Comparison of ENCODE assay signal across 24 mouse cellular contexts in the genomic region with DNA sequence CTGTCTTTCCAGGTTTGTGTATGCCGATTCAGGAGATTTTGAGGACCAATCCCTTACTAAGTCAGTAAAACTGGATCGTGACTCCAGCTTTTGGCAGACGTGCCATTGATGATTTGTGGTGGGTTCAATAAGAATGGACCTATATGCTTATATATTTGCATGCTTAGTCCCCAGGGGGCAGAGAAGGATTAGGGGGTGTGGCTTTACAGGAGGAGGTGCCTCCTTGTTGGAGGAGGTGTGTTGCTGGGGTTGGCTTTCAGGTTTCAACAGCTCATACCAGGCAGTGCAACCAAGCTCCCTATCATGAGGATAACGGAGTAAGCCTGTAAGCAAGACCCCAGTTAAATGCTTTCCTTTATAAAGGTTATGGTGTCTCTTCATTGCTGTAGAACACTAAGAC. TPM values are rescaled to one million over a fixed set of nuclear protein-coding genes. Genes with fewer than 3 reads are reported as not detected.
"Had no signal": no experiment of that assay in that cellular context is flagged by ENCODE, and none has a peak within 500 bp of the region (broad histone marks: within the 10 kb centered on the region; RNA-seq: fewer than 3 reads in every experiment).

No protein-coding gene starts in this region.

- H3K27me3 ChIP-seq: hindbrain, embryonic 12.5 days; intestine, embryonic 15.5 days; limb, embryonic 12.5 days had no signal

- DNase-seq: gastrocnemius, postnatal 14 days; gastrocnemius, postnatal 36 days; heart, adult 18-20 months; heart, postnatal 10 days; heart, postnatal 4 days; kidney, adult 18-20 months; kidney, adult 8-10 months; kidney, postnatal 10 days; kidney, postnatal 25 days; kidney, postnatal 4 days; layer of hippocampus, adult 9-11 months; layer of hippocampus, postnatal 36 days; left cerebral cortex, postnatal 4 days; liver had no signal

- H3K36me3 ChIP-seq: heart, embryonic 12.5 days; hindbrain, embryonic 10.5 days; hindbrain, embryonic 12.5 days; intestine, embryonic 15.5 days; limb, embryonic 12.5 days had no signal

- ATAC-seq: hindbrain, embryonic 16.5 days; inflammation-experienced regulatory T-cells, adult 6 months; intestine, embryonic 15.5 days; intestine, postnatal 0 days had no signal

RNA-seq across cellular contexts. Expression of a gene that starts 34.0 kb away (rescaled TPM):
- total RNA-seq: gastrocnemius, adult 18-20 months; gastrocnemius, adult 8-10 months had no signal
